Mouse (Mus musculus) megakaryocyte, embryonic 14.5 days (primary cell): Measurements from ENCODE around the gene Ear1. TPM values are rescaled to one million over a fixed set of nuclear protein-coding genes. Genes with fewer than 3 reads are reported as not detected.
"Not testable (repeated sequence)": the region's sequence is repeated elsewhere in the genome, so short reads cannot be mapped to it uniquely, and the experiment has no call there.

ENCODE experiments used
- H3K27me3 ChIP-seq: replicated peaks from 2 replicates; pipeline ENCODE3; 2012; ENCODE audit warnings: inconsistent platforms
- H3K36me3 ChIP-seq: replicated peaks from 2 replicates; pipeline ENCODE3; 2012; ENCODE audit warnings: low read length, inconsistent platforms, mixed read lengths
- H3K4me1 ChIP-seq: 2 replicates; pipeline ENCODE4 v1.6.1; 2012; ENCODE audit warnings: inconsistent platforms
- H3K4me3 ChIP-seq: replicated peaks from 2 replicates; pipeline ENCODE3; 2012; ENCODE audit warnings: moderate library complexity, mild to moderate bottlenecking, inconsistent platforms
- H3K9me3 ChIP-seq: 2 replicates; pipeline ENCODE4 v1.6.1; 2012; ENCODE audit warnings: inconsistent platforms
- polyA plus RNA-seq: library from polyadenylated mRNA; stranded (reverse); fragments of >175 nt; gene quantifications from 2 replicates; pipeline ENCODE4 v1.2.3, GENCODE M21; 2012; ENCODE audit warnings: low replicate concordance; ENCODE audit not compliant: insufficient read depth

The Ear1 gene
- polyA plus RNA-seq = not detected in 2 replicates

GRCm38 (mm10) chr14:43875417-43875816 is at the start of gene Ear1:
TSS of gene Ear1 (minus strand) at chr14:43875517.
- not testable (repeated sequence) for H3K36me3 ChIP-seq, H3K9me3 ChIP-seq, H3K27me3 ChIP-seq, H3K4me3 ChIP-seq, H3K4me1 ChIP-seq

DNA sequence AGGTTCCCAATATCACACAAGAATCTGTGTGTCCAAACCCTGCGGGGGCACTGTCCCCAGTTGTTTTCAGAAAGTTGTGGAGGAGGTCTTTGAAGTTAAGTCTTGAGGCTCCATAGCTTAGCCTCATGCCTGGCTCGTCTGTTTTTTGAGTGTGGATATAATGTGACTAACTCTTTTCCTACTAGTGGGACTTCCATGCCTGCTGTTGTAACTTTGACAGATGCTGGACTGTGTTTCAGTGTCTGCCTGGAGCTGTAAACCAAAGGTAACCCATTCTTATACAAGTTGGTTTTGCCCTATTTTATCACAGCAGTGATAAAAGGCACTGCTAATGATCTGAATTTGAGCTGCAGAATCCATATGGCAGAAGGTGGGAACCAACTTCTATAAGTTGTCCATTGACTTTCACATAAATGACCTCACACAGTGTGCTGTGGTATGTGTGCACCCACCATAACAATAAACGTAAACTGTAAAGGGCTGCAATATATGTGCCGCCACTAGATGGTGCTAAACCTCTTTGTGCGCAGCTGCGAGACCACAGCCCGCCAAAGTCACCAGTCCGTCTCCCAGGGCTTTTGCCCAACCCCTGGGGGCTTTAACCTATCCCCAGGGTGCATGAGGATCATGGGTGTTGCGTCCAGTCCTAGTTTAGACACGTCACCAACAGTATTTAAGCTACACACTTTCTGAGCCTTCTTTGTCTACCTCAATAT is 49.5 kb upstream of the Ear1 start, which contains the start of gene Gm8113:
Gene Gm8113, plus strand, starts transcription at position 703 of the 716 bp plus-strand sequence.
- not testable (repeated sequence) for H3K36me3 ChIP-seq, H3K27me3 ChIP-seq, H3K9me3 ChIP-seq, H3K4me3 ChIP-seq, H3K4me1 ChIP-seq

- H3K4me3 ChIP-seq, H3K36me3 ChIP-seq, H3K9me3 ChIP-seq, H3K4me1 ChIP-seq, H3K27me3 ChIP-seq: not testable (repeated sequence)
Measured at GRCm38 (mm10) chr14:43923459-43923858, 48.1 kb upstream of the Ear1 start, which contains the start of gene Ear10. TSS of gene Ear10 (minus strand) at chr14:43923559.

DNA sequence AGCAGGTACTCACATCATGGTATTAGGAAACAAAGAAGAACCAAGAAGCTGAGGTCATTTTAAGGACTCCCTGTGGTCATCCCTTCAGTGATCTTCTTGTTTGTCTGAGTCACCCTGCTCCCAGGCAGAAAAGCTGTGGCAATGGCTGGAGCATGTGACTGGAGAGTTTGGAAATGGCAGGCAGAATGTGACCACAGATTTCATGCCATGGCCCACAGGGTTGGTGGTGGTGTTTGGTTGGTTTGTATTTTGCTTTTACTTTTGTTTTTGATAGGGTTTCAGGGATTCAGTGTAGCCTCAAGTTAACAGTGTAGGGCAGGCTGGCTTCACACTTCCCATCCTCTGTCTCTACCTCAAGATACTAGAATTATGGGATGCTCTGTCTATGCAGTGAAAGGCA is 42.9 kb upstream of the Ear1 start:
- H3K4me3 ChIP-seq, H3K36me3 ChIP-seq, H3K27me3 ChIP-seq, H3K4me1 ChIP-seq, H3K9me3 ChIP-seq: not testable (repeated sequence)

DNA sequence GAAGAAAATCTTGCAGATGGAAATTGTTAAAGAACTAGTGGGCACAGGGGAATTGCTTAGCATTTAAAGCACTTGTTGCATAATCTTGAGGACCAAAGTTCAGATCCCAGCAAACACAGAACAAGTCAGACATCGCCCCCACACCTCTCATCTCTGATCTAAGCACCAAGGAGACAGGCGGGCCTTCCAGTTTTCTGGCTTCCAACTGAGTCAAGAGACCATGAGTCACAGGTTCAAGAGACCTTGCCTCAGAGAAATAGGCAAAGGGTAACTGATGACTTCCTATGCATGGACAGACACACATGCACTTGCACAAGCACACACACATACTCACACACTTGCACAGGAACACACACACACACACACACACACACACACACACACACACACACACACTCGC is 23.3 kb upstream of the Ear1 start:
- not testable (repeated sequence) for H3K4me3 ChIP-seq, H3K4me1 ChIP-seq, H3K27me3 ChIP-seq

DNA sequence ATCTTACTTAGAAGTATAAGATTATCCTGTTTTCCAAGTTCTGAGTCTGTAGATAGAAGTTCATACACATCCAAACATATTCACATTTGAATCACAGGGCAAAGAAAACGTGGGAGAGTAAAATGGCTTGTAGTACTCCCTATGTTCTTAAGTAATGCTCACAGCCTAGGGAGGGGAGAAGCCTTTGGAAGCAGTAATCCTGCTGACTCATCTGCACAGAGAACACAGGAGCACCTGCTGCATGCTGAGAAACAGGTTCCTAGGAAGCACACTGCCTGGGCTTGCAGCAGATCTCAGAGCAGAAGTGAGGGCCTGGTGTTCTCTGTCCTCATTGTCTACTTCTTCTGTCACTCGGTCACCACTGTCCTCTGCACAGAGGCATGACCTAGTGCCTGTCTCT is 20.0 kb upstream of the Ear1 start:
- H3K9me3 ChIP-seq, H3K4me1 ChIP-seq, H3K36me3 ChIP-seq, H3K27me3 ChIP-seq, H3K4me3 ChIP-seq: not testable (repeated sequence)

More for the DNA sequence above, 23.3 kb upstream of the Ear1 start:
- H3K9me3 ChIP-seq, H3K36me3 ChIP-seq: not testable (repeated sequence)

GRCm38 (mm10) chr14:43891288-43891687 is 16.0 kb upstream of the Ear1 start:
- H3K4me3 ChIP-seq, H3K9me3 ChIP-seq, H3K36me3 ChIP-seq, H3K4me1 ChIP-seq, H3K27me3 ChIP-seq: not testable (repeated sequence)

GRCm38 (mm10) chr14:43886235-43886634 is 10.9 kb upstream of the Ear1 start:
- not testable (repeated sequence) for H3K4me1 ChIP-seq, H3K9me3 ChIP-seq, H3K4me3 ChIP-seq, H3K27me3 ChIP-seq, H3K36me3 ChIP-seq

DNA sequence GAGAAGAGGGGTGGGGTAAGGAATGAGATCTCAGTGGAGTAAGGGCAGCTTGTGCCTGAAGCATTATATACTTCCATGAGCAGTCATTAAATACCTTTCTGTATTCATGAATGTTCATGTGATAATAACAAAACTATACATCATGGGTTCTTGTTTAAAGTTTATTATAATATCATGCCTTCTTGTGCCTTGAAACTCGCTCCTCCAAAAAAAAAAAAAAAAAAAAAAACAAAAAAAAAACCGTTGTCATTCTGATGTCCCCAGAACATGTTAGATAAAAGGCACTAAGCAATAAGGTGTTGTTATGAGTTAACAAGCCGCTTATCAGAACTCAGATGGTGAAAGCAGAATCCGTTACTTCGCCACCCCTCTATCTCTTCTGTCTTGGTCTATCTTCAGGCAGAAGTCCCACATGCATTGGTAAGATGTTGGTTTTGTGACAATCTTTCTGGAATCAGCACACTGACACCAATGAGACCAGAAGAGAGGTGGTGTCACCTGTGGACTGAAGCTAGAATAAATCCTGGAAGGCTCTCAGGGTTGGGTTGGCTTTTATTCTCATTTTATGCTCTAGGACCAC is 4.7 kb upstream of the Ear1 start:
- H3K9me3 ChIP-seq, H3K27me3 ChIP-seq, H3K36me3 ChIP-seq, H3K4me1 ChIP-seq, H3K4me3 ChIP-seq: not testable (repeated sequence)

GRCm38 (mm10) chr14:43877789-43878188 is 2.5 kb upstream of the Ear1 start:
- not testable (repeated sequence) for H3K4me3 ChIP-seq, H3K4me1 ChIP-seq, H3K27me3 ChIP-seq, H3K36me3 ChIP-seq, H3K9me3 ChIP-seq

GRCm38 (mm10) chr14:43874862-43875261 is 455 bp downstream of the Ear1 start:
- H3K4me3 ChIP-seq, H3K9me3 ChIP-seq, H3K36me3 ChIP-seq, H3K4me1 ChIP-seq, H3K27me3 ChIP-seq: not testable (repeated sequence)

- H3K9me3 ChIP-seq, H3K27me3 ChIP-seq, H3K4me3 ChIP-seq, H3K36me3 ChIP-seq, H3K4me1 ChIP-seq: not testable (repeated sequence)
Measured at GRCm38 (mm10) chr14:43860522-43860921, 14.8 kb downstream of the Ear1 start.

- not testable (repeated sequence) for H3K9me3 ChIP-seq, H3K36me3 ChIP-seq, H3K4me3 ChIP-seq
Measured at GRCm38 (mm10) chr14:43859465-43859864, 15.9 kb downstream of the Ear1 start.

GRCm38 (mm10) chr14:43843949-43844573 is 31.3 kb downstream of the Ear1 start:
- H3K4me1 ChIP-seq, H3K4me3 ChIP-seq, H3K27me3 ChIP-seq, H3K9me3 ChIP-seq, H3K36me3 ChIP-seq: not testable (repeated sequence)

More at GRCm38 (mm10) chr14:43859465-43859864, 15.9 kb downstream of the Ear1 start:
- H3K4me1 ChIP-seq, H3K27me3 ChIP-seq: not testable (repeated sequence)

DNA sequence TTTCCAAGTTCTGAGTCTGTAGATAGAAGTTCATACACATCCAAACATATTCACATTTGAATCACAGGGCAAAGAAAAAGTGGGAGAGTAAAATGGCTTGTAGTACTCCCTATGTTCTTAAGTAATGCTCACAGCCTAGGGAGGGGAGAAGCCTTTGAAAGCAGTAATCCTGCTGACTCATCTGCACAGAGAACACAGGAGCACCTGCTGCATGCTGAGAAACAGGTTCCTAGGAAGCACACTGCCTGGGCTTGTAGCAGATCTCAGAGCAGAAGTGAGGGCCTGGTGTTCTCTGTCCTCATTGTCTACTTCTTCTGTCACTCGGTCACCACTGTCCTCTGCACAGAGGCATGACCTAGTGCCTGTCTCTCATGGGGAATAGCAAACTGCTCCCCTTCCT is 34.3 kb downstream of the Ear1 start:
- H3K4me3 ChIP-seq, H3K4me1 ChIP-seq, H3K36me3 ChIP-seq, H3K27me3 ChIP-seq, H3K9me3 ChIP-seq: not testable (repeated sequence)

- H3K4me3 ChIP-seq, H3K9me3 ChIP-seq, H3K27me3 ChIP-seq, H3K36me3 ChIP-seq, H3K4me1 ChIP-seq: not testable (repeated sequence)
Measured at GRCm38 (mm10) chr14:43835366-43835765, 40.0 kb downstream of the Ear1 start.
